Mouse (Mus musculus): ENCODE data around the gene Gp1ba.

- no peak for TF ChIP-seq POLR2A (IDR thresholded peaks at IDR 0.05; ENCODE audit: insufficient read depth, low read depth, low read length)
- no peak for TF ChIP-seq CTCF (IDR thresholded peaks at IDR 0.05; ENCODE audit: insufficient read depth, low read depth, low read length)
Measured at GRCm38 (mm10) chr11:70650322-70651175, 11.6 kb downstream of the Gp1ba start.
